Mouse (Mus musculus): Measurements from ENCODE around the gene Dtymk. TPM values are rescaled to one million over a fixed set of nuclear protein-coding genes. Genes with fewer than 3 reads are reported as not detected.
A peak's percentile ranks its signal among the peaks of the same experiment; 100 is the strongest.
"Not testable (repeated sequence)": the region's sequence is repeated elsewhere in the genome, so short reads cannot be mapped to it uniquely, and the experiment has no call there.

The Dtymk gene
- polyA plus RNA-seq, 1 experiment = 10.0 TPM

DNA sequence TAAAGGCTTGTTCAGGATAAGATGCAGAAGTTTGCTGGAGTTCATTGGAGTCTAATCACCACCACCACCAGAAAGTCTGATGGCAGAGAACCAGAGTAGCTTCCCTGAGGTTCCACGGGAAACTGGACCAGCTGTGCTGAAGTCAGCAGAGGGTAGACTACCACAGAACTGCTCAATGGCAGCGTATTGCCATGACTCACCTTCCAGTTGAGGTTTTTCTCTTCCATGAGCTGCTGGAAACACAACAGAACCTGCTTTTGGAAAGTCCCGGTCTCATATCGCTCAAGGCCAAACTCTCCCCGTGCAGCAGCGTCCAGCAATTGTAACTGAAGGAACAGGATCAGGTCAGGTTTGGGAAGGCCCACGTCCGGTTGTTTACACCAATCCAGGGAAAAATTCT is 7.2 kb downstream of the Dtymk start:
- peaks cover 23% of the 10 kb centered on the region for H3K4me1 ChIP-seq (ENCODE audit: control insufficient read depth)
- H3K4me3 ChIP-seq (replicated peaks) = no peak overlapping the region
- TF ChIP-seq GATA1 (IDR thresholded peaks at IDR 0.05; ENCODE audit: low read length) = no peak
- no peak for TF ChIP-seq TAL1 (IDR thresholded peaks at IDR 0.05; ENCODE audit: low read length)
- no peaks in the 10 kb centered on the region for H3K27me3 ChIP-seq (ENCODE audit: control insufficient read depth)
- H3K9me3 ChIP-seq (ENCODE audit: control insufficient read depth, low read length) = no peaks in the 10 kb centered on the region
- peaks cover 100% of the 10 kb centered on the region for H3K36me3 ChIP-seq (ENCODE audit: control insufficient read depth)

DNA sequence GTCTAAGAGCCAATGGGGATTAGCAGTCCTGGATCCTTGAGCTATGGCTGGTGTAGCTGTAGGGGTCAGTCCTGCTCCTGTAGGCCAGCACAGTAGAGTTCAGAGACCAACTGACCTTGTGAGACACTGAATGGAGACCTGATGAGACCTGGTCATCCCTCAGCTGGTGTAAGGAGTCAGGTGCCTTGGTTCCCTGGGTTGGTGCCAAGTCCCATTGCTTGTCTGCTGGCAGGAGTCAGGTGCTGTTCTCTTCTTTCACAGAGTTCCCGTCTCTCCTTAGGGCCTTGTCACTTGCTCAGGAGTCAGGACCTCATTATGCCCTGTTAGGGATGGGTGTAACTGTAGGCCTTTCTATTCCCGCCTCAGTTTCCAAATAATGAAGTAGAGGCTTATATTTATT is 14.8 kb downstream of the Dtymk start:
- no peak for TF ChIP-seq GATA1 (IDR thresholded peaks at IDR 0.05; ENCODE audit: low read length)
- TF ChIP-seq TAL1 (IDR thresholded peaks at IDR 0.05; ENCODE audit: low read length) = no peak
- H3K4me1 ChIP-seq (ENCODE audit: control insufficient read depth) = no peaks in the 10 kb centered on the region
- H3K27me3 ChIP-seq (ENCODE audit: control insufficient read depth) = no peaks in the 10 kb centered on the region
- no peak overlapping the region for H3K4me3 ChIP-seq (replicated peaks)
- peaks cover 100% of the 10 kb centered on the region for H3K36me3 ChIP-seq (ENCODE audit: control insufficient read depth)
- no peaks in the 10 kb centered on the region for H3K9me3 ChIP-seq (ENCODE audit: control insufficient read depth, low read length)

DNA sequence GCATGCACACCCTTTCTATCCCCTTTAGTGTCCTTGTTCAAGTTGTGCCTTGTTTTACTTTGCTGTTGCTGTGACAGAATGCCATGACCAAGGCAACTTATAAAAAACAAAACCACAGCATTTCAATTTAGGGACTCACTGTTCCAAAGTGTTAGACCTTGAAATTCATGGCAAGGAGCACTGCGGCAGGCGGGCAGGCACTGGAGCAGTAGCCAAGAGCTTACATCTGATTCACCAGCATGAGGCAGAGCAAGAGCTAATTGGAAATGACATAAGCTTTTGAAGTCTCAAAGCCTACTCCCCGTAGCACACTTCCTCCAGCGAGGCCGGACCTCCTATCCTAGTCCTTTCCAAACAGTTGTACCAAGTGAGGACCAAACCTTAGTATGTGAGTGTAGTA is 25.0 kb downstream of the Dtymk start:
- H3K4me3 ChIP-seq (replicated peaks) = no peak overlapping the region
- peaks cover 99% of the 10 kb centered on the region for H3K36me3 ChIP-seq (ENCODE audit: control insufficient read depth)
- no peak for TF ChIP-seq GATA1 (IDR thresholded peaks at IDR 0.05; ENCODE audit: low read length)
- no peak for TF ChIP-seq TAL1 (IDR thresholded peaks at IDR 0.05; ENCODE audit: low read length)
- no peaks in the 10 kb centered on the region for H3K9me3 ChIP-seq (ENCODE audit: control insufficient read depth, low read length)
- H3K27me3 ChIP-seq (ENCODE audit: control insufficient read depth) = no peaks in the 10 kb centered on the region
- H3K4me1 ChIP-seq (ENCODE audit: control insufficient read depth) = no peaks in the 10 kb centered on the region

DNA sequence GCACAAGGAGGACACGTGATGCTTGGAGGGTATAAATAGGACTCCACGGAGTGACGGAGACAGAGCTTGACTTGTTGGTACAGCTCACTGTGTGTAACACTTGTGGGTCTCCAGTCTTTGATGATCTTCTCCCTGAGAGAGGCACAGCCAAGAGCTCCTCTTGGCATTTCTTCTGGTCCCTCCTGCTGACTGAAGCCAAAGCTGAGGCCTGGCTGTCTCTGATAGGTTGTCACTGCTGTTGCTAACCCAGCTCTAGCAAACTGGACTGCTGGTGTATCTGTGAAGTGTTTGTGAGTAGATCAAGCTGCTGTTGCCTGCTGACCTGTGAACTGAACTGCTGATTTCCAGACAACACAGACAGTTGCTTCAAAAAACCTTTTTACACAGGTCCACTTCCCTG is 31.8 kb downstream of the Dtymk start:
- Histone ChIP-seq H3K4me1 (ENCODE audit: control insufficient read depth) (peaks cover 16% of the 10 kb centered on the region), H3K27me3 (ENCODE audit: control insufficient read depth) (no peaks in the 10 kb centered on the region), H3K9me3 (ENCODE audit: control insufficient read depth, low read length) (peaks cover 2% of the 10 kb centered on the region; the same call in 1 of the 2 replicates), H3K4me3 (replicated peaks) (no peak overlapping the region), H3K36me3 (ENCODE audit: control insufficient read depth) (peaks cover 94% of the 10 kb centered on the region)
- TF ChIP-seq GATA1 (IDR thresholded peaks at IDR 0.05; ENCODE audit: low read length) (no peak), TAL1 (IDR thresholded peaks at IDR 0.05; ENCODE audit: low read length) (no peak)

DNA sequence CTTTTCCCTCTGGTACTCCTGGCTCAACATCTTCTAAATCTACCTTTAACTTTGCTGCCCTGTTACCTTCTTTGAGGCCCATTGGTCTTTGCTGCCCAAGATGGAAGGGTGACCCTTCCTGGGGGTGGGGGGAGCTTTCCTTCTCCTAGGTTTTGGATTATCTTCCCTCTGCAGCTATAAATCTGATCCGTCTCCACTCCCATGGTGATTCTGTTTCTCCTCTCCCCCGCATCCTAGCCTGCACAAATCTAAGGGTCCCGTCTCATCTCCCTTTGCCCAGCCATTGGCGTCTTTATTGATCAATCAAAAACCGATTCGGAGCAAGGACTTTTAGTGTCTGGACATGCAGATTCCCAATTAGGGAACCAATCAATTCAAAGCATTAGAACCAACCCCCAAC is 34.1 kb downstream of the Dtymk start:
- H3K4me1 ChIP-seq (ENCODE audit: control insufficient read depth) = peaks cover 37% of the 10 kb centered on the region
- TF ChIP-seq TAL1 (IDR thresholded peaks at IDR 0.05; ENCODE audit: low read length) (no peak), GATA1 (IDR thresholded peaks at IDR 0.05; ENCODE audit: low read length) (no peak)
- H3K4me3 ChIP-seq (replicated peaks) = no peak overlapping the region
- no peaks in the 10 kb centered on the region for H3K27me3 ChIP-seq (ENCODE audit: control insufficient read depth)
- peaks cover 2% of the 10 kb centered on the region; the same call in 1 of the 2 replicates for H3K9me3 ChIP-seq (ENCODE audit: control insufficient read depth, low read length)
- H3K36me3 ChIP-seq (ENCODE audit: control insufficient read depth) = peaks cover 89% of the 10 kb centered on the region

DNA sequence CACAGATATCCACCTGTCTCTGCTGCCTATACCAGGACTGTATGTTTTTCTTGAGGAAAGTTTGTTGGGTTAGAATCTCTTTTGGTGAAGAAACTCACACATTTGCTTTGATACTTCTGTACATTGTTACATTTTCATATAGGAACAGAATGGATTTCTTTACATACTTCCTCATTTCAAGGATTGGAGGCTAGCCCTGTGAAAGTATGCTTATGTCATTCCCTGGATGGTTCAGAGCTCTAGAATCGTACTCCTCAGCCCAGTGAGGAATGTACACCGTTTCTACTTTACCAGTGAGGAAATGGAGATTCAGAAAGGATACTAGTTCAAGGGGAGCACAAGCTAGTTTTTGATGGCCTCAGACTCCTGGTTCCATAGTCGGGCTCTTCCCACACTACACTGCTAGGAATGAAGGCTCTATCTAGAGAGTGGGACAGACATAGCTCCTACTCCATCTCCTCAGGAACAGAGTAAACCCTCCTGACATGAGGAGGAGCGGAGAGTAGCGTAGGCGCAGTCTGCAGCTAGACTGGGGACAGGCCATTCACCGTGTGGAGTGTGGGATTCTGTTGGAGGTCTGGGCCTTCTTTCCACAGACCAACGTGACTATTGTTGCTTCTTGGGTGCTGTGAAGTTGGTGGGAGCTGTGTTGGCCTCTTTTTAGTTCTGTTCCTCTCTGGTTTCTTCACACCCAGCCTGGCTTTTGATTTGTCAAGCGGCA is 36.7 kb downstream of the Dtymk start:
- H3K27me3 ChIP-seq (ENCODE audit: control insufficient read depth) = no peaks in the 10 kb centered on the region
- H3K36me3 ChIP-seq (ENCODE audit: control insufficient read depth) = peaks cover 88% of the 10 kb centered on the region
- H3K4me1 ChIP-seq (ENCODE audit: control insufficient read depth) = peaks cover 55% of the 10 kb centered on the region
- H3K9me3 ChIP-seq (ENCODE audit: control insufficient read depth, low read length) = peaks cover 2% of the 10 kb centered on the region; the same call in 1 of the 2 replicates
- TF ChIP-seq TAL1 (IDR thresholded peaks at IDR 0.05; ENCODE audit: low read length) (no peak), GATA1 (IDR thresholded peaks at IDR 0.05; ENCODE audit: low read length) (no peak)
- H3K4me3 ChIP-seq (replicated peaks) = no peak overlapping the region

DNA sequence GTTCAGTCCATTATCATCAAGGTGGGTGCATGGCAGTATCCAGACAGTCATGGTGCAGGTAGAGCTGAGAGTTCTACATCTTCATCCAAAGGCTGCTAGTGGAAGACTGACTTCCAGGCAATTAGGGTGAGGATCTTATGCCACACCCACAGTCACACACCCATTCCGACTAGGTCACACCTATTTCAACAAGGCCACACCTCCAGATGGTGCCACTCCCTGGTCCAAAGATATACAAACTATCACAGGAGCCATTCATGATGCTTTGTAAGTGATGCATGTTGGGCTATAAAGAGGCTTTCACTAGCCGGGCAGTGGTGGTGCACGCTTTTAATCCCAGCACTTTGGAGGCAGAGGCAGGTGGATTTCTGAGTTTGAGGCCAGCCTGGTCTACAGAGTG is 38.2 kb downstream of the Dtymk start:
- not testable (repeated sequence) for H3K9me3 ChIP-seq (ENCODE audit: control insufficient read depth, low read length); H3K27me3 ChIP-seq (ENCODE audit: control insufficient read depth)
- H3K36me3 ChIP-seq (ENCODE audit: control insufficient read depth) = peaks cover 88% of the 10 kb centered on the region
- H3K4me3 ChIP-seq (replicated peaks) = peak overlapping the region; percentile 6
- peaks cover 63% of the 10 kb centered on the region for H3K4me1 ChIP-seq (ENCODE audit: control insufficient read depth)

DNA sequence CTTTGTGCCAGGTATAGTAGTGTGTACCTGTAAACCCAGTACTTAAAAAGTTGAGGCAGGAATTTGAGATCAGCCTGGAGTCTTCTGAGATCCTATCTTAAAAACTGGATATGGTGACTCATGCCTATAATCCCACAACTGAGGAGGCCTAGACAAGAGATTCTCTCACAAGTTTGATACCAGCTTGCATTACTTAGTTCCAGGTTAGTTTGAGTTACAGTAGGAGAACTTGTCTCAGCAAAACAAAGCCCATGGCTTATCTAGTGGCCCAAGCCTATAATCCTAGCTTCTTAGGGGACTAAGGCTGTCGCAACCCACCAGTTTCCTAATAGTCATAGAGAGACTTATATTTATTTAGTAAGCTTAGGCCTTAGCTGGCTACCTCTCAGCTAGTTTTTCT is 41.7 kb downstream of the Dtymk start:
- H3K4me1 ChIP-seq (ENCODE audit: control insufficient read depth) = peaks cover 82% of the 10 kb centered on the region

DNA sequence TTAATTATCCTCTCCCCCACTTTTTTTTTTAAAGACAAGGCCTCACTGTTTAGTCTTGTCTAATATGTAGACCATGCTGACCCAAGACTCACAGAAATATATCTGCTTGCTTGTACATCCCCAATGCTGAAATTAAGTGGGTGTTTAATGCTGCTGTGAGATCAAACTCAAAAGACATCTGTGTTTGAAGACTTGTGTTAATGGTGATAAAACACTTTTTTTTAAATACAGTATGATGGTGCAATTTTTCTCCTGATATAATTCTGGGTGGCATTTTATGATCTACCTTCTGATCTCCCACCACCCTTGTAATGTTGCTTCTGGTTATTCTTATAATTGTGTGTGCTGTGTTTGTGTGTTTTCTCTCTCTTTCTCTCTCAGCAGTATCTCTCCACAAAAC is 45.6 kb downstream of the Dtymk start:
- no peaks in the 10 kb centered on the region for H3K9me3 ChIP-seq (ENCODE audit: control insufficient read depth, low read length)
- peak overlapping the region; percentile 97 for H3K4me3 ChIP-seq (replicated peaks)
- H3K27me3 ChIP-seq (ENCODE audit: control insufficient read depth) = peaks cover 7% of the 10 kb centered on the region
- H3K4me1 ChIP-seq (ENCODE audit: control insufficient read depth) = peaks cover 68% of the 10 kb centered on the region
- TF ChIP-seq TAL1 (IDR thresholded peaks at IDR 0.05; ENCODE audit: low read length) = peak; percentile 50; the same call in 2 of the 3 replicates
- no peak for TF ChIP-seq GATA1 (IDR thresholded peaks at IDR 0.05; ENCODE audit: low read length)
- H3K36me3 ChIP-seq (ENCODE audit: control insufficient read depth) = peaks cover 47% of the 10 kb centered on the region

More for the DNA sequence above, 41.7 kb downstream of the Dtymk start:
- H3K36me3 ChIP-seq (ENCODE audit: control insufficient read depth) = peaks cover 79% of the 10 kb centered on the region
- H3K27me3 ChIP-seq (ENCODE audit: control insufficient read depth) = no peaks in the 10 kb centered on the region
- H3K4me3 ChIP-seq (replicated peaks) = no peak overlapping the region
- TF ChIP-seq TAL1 (IDR thresholded peaks at IDR 0.05; ENCODE audit: low read length) (no peak), GATA1 (IDR thresholded peaks at IDR 0.05; ENCODE audit: low read length) (no peak)
- H3K9me3 ChIP-seq (ENCODE audit: control insufficient read depth, low read length) = no peaks in the 10 kb centered on the region

DNA sequence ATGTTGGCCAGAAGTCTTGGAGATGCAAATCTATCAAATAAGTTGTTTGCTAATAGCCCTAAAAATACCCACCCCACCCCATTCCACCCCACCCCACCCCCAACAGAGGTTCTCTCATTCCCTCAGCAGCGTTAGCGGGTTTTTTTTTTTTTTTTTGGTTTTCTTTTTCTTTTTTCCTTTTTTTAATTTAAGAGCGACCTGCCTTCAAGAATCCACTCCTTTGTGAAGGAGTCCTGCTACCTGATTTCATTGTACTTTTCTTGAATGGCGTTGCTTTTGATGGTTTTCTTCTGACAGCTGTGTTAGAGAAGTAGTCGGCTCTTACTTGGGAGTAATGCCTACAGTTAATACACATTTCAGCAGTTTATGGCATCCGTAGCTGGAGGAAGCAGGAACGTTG is 46.1 kb downstream of the Dtymk start:
- Histone ChIP-seq H3K9me3 (ENCODE audit: control insufficient read depth, low read length) (no peaks in the 10 kb centered on the region), H3K36me3 (ENCODE audit: control insufficient read depth) (peaks cover 44% of the 10 kb centered on the region), H3K4me3 (replicated peaks) (peak overlapping the region; percentile 97), H3K27me3 (ENCODE audit: control insufficient read depth) (peaks cover 7% of the 10 kb centered on the region), H3K4me1 (ENCODE audit: control insufficient read depth) (peaks cover 67% of the 10 kb centered on the region)
- TF ChIP-seq GATA1 (IDR thresholded peaks at IDR 0.05; ENCODE audit: low read length) = no peak
- TF ChIP-seq TAL1 (IDR thresholded peaks at IDR 0.05; ENCODE audit: low read length) = no peak
